Mouse (Mus musculus) adrenal gland, postnatal 4 days (tissue): Measurements from ENCODE around the gene Pcyt1a. TPM values are rescaled to one million over a fixed set of nuclear protein-coding genes. Genes with fewer than 3 reads are reported as not detected.

Experiments
- DNase-seq, 2 experiments: peaks; one replicate each; pipeline ENCODE4 v3.0.0; 2021 to 2022; ENCODE audit warnings: low spot score in 2 of 2, mixed read lengths in 2 of 2
- total RNA-seq, 2 experiments: library from RNA; stranded (reverse); gene quantifications; 2 replicates each; pipeline ENCODE4 v1.2.3; 2021

The Pcyt1a gene
- total RNA-seq, 2 experiments from 2014 or later: 66.0 to 70.6 TPM

DNA sequence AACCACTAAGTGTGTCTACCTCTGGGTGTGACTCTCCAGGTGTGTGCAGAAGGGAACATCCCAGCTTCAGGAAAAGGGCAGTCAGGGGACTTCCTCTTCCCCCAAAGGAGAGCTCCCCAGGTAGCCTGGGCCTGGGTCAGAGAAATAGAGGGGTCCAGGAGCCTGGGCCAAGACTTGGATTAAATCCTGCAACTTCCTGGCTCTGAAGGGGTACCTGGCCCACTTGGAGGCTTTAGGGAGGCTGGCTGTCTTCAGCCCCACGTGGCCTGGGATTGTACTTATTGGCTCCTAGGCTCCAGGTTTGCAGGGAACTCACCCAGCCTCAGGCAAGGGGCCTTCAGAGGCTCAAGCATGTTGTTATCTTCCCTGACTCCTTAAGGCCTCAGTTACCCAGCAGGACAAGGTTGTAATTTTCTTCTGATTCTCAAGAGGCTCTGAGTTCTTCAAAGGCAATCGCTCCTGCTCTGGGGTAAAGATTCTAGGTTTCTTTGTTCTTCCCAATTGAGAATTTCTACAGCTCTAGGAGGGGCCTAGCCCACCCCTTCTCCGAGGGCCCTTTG, 77.9 kb downstream of the Pcyt1a start:
- DNase-seq: no peak

DNA sequence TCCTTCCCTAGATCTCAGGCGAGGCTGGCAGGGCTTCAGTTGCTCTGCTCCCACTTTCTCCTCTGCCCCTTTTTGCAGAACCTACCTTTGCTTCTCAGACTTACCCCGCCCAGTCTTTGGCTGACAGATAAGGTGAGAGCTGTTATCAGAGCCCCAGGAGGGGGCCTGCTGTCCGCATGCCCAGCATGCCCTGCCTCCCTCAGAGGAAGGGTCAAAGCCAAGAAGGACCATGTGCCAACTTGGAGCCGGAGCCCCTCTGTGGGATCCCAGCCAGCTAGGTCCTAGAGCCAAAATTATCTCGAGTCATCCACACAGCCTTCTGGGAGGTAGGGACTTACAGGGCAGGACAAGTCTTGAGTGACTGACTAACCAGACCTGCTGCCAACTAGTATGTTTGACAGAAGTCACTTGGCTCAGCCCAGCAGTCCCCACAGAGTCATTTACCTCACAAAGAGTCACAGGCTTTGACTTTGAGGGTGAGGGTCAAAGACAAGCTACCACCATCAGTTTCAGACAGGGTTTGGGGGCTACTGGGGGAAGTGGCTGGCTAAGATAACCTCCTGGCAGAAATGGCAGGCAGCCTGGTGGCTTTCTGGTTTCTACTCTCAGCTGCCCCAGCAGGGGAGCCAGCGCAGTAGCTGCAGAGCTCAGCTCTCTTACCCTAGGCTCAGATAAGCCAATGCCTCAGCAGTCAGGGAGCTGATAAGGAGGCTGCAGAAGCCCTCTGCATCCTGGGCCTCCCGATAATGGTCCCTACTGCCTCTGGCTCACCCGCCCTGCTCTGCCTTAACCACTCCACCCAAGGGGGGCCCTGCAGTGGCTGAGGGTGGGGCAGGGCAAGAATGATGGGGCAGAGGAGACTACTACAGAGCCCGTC, 78.6 kb downstream of the Pcyt1a start:
- DNase-seq: no peak

DNA sequence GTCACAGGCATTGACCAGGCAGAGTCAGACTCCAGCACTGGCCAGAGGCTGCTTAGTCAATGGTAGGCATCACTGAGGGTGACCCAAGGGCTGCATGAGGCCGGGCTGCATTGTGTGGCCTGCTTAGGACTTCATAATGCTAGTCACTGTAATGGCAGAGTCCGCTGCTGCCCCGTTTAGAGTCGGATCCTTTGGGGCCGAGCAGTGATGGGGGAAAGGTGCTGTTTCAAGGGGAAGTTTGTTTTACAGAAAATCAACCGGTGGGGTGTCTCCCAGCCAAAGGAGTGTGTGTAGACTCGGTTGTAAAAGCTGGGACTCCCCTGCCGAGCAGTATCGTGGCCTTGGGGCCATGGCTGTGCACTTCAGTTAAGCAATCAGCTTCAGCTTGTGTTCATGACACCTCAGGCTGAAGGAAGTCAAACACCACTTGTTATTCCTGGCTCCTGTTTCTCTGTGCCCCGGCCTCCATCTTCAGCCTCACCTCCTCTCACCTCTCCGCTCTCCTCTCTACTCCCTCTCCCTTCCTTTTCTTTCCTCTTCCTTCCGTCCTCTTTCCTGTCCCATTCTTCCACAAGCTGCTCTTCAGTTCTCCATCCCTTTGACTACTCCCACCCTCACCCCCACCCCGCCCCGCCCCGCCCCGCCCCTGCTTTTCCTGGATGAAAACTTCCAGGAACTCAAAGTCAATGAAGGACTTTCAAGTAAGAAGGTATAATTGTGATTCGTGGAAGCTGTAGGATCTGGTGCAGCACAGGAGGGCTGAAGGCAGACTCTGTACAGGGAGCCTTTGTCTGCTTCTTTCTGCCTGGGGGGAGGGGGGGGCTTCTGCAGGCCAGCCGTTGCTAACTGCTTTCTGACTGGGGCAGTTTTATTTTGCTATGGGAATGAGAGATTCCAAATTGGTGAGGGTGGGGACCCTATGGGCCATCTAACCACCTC, 79.9 kb downstream of the Pcyt1a start:
- DNase-seq: no peak

DNA sequence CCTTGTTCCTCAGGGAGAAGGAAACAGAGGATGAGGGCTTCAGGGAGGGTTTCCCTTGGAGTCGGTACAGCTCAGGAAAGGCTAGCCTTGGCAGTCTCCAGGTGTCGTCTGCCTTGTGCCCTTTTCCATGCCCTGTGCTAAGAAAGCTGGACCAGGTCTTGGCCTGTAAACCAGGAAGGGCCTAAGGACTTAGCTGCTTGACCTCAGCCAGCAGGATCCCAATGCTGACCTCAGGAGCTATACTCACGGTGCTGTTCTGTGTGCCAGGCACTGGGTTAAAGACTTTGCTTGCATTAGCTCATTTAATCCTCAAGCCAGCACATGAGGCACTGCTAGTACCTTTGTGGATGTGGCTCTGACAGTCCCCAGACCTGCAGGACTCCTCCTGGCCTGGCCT, 80.6 kb downstream of the Pcyt1a start:
- DNase-seq: no peak

DNA sequence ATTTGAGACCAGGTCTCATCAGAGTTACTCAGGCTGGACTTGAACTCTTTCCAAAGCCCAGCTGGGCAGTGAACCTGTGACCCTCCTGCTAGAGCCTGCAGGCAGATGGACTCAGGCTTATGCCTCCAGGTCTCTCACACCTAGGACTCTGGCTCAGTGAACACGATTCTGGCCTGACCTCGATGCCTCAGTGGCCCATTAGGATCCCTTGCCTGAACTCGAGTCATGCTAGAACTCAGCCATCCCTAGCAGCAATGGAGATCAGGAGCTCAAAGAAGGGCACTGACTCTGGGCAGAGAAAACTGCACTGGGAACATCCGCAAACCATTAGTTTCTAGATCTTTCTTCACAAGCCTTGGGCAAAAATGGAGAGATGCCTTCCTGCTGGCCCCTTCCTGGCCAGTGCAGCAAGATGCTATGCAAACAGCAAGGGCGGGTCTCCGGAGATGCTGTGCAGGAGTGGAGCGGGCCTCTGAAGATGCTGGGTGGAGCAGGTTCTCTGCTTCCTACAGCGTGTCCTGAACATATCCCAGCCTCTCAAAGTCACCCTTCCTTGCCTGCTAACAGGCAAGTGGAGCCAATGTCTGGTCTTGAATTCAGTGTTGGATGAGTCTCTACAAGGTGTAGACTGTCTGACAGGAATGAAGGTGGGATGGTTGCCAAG, 81.2 kb downstream of the Pcyt1a start:
- DNase-seq: no peak

DNA sequence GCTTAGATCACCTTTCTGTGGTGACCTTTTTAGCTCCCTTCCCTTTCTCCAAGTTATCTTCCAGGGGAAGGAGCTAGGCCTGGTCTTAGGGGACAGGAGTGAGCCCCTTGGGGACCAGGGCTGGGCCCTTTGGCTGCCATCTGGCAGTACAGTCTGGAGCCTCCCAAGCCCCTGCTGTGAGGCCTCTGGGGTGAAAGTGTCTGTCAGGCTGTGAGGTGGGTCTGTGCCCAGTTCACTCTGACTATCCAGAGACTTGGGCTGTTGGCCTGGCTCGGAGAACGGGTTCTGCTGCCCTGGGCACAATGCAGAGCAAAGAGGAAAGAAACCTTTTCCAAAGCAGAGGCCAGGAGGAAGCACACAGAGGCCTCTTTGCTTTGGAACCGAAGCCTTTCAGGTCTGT, 82.2 kb downstream of the Pcyt1a start:
- DNase-seq: no peak

DNA sequence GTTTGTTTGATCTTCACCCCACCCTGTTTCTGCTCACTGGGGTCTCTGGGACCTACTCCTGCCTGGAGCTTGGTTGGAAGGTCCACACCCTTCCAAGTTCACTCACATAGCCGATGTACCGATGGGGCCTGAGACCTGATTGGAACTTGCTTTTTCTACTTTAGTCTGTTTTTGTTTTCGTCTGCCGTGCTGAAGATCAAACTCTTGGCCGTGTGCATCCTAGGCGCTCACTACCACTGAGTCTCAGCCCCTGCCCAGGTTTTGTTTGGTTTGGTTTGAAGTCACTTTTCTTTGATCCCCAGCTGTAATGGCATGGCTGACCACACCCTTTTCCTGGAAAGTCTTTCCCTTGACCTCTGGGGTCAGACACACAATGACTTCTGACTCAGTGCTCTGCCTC, 82.7 kb downstream of the Pcyt1a start:
- no peak for DNase-seq

DNA sequence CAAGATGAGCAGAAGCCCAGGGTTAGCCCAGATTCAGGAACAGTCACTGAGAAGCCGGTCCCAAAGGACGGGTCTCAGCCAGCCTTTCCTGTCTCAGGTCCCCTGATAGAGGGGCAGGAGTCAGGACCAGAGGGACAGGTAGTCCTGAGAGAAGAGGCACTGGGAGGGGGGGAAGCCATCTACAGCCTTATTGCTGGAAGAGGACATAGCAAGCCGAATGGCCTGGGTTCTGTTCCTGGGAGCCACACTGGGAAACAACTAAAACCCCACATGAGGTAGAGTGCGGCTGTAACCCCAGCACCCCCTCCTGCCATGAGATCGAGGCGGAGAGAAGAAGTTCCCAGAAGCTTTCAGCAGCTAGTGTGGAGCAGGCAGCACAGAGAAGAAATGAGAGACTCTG, 83.2 kb downstream of the Pcyt1a start:
- DNase-seq: no peak

DNA sequence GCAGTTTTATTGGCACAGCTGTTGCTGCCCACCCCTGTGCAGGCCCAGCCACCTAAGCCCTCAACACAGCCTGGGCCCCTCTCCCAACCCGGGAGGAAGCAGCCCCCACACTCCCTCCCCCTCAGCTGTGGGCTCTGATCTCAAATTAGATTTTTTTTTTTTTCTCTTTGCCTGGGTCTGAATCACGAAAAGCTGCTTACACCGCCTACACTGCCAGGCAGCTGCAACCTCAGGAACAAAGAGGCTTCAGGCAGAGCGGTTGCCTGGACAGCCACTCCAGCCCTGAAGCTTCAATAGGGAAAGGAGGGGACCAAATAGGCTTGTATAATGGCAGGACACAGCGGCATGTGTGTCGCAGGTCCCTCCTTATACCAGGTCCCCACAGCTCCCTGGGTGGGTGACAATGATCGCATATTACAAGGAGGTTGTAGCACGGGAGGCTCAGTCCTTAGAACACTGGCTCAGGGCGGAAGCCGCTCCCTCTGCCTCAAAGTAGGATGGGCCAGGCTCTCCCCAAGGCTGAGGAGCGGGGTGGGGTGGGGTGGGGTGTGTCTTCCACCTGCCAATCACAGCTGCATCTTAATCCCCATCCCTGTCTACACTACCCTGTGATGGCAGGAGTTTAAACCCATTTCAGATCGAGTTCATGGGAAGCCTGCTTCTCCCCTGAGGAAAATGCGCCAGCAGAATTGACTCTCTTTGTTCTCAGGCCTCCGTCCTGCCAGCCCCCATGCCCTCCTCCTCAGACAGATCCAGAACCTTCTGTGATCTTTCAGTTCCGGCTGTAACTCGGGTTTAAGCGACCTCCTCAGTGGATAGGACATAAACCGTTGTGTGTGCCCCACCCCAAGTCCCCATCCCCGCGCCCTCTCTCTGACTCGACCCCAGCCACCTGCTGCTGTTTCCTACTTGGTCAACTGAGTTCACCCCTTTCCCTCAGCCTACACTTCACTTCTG, 85.6 kb downstream of the Pcyt1a start:
- DNase-seq: no peak

DNA sequence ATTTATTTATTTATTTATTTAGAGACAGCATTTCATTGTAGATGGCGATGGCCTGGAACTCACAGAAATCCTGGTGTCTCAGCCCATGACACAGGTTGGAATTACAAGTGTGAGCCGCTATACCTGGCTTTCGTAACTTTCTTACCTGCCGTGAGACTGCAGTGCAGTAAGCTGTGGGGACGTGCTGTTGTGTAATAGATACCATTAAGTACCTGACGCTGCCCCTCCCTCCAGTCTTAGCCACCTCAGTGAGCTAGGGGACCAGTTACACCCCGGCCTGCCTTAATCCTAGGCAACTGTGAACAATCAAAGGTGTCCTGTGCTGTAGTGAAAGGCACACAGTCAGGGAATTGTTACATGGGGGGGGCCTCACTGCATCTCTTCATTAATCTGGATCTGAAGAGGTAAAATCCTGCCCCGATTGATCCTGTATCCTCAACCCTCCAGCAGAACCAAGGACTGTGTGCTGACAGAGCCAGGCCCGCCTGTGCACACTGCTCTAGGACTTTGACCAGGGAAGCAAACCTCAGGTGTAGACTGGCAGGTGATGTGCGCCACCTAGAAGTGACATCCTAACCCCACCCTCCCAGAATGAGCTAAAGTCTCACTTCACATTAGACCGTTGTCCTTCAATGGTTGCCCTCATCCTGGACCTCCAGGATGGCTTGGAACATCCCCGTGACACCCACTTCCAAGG, 87.2 kb downstream of the Pcyt1a start:
- DNase-seq: no peak

DNA sequence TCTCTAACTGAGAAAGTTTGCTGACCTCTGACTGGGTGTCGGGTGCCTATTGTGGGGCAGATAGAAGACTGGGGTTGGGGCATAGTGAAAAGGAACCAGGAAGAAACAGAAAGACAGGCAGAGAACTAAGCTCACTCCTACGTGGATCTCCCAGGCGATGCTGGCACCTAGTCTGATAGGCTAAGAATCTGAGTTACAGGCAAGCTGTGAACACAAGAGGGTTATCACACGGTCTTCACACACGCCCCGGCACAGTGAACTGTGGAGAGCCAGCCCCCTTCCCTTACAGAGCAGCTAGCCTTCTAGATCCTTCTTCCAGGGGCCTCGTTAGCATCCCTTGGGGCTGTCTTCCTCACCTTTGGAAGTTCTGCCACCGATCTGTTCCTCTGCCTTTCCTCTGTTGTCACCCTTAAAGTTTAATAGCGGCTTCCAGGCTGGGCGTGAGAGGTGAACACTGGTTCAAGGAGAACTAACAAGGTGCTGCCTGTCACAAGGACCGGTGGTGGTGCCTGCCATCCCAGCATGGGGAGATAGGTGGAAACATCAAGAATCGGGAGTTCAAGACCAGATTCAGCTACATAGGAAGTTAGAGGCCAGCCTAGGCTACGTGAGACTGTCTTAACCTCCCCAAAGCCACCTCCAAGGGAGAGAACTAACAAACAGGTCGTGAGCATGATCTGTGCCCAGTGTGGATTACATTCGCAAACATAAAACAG, 89.1 kb downstream of the Pcyt1a start:
- no peak for DNase-seq

DNA sequence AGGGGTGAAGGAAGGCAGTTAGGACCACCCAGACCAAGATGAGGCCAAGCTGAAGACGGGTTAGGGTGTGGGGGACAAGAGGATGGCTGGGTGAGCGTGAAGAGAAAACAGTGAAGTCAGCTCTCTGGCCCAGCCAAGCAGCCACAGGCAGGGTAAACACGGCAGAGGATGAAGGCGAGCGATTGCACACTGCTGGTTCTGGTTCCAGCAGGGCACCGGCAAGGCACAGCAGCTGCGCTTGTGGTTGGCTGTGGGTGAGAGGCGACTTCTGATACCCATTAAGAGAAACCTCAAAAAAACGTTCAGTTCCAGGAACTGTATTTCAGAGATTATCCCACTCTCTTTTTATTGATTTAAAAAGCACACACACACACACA, 89.6 kb downstream of the Pcyt1a start:
- DNase-seq: no peak

DNA sequence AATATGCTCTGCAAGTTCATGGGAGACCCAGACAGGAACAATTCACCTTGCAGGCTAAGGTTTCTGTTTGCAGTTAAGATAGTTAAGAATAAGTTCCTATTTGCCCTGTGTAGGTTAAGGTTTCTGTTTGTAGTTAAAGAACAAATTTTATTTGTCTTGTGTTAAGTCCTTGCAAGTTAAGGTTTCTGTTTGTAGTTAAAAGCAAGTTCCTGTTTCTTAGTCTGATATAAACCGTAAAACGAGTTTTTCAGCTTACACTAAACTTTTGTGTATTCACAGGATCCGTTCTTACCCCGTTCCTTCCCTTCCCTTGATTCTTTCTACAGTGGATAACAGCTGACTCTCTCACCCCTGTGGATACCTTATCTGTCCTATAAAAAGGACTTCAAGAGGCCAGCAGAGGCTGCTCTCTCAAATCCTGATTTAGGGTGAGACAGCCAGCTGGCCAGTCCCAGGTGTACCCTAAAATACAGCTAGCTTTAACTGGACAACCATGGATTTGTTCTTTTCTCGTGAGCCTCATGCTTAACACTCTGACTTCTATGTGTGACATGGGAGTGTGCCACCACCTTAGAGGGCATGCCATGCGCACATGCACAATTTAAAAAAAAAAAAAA, 92.0 kb downstream of the Pcyt1a start:
- no peak for DNase-seq

DNA sequence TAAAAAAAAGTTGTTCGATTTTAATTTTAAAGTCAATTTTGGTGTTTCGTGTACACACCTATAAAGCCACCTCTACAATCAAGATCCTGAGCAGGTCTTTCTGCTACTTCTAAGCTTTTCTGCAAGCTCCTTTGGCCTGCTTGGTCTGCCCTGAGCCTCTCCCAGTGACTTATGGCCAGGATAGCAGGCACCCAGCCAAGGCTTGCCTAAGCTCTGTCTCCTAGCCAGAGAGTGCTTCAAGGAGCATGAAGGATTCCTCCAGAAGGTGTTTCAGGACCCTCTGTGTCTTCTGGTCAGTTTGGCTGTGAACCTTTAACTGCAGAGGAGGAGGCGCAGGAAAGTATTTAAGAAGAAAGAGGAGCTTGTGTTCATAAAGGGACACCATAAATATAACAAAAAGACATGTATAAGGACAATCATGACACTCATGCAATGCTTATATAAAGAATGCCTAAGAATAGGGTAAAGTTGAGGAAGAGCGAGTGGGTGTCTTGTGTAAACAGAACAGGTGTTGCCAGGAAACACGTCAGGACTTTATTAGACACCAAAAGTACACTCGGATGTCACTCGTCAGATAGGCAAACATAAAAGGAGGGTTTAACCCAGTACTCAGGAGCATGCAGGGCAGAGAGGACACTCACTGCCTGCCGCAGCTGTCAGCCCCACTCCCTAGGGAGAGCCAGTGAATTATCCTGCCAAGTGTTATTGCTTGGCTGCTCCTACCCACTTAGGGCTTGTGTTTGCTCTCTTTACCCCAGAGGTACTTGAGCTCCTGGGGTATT, 92.9 kb downstream of the Pcyt1a start:
- peak in 1 of 2 experiments; percentile 32 for DNase-seq

DNA sequence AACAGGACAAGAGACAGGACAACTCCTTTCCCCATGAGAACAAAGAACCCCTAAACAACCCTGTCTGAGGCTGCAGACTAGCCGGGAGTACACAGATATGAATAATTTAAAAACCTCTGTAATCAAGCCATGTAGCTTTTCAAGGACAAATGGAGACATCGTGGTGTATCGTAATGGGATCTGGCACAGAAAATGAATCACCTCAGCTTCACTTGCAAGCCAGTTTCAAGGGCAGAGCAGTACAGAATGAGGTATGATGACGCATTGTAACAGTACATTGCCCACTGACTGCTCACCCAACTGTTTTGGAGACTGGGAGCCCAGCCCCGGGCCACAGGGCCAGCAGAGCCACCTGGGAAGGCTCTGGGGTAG, 93.5 kb downstream of the Pcyt1a start:
- no peak for DNase-seq
